11 mouse cellular contexts compared by ENCODE assay signal in the genomic region with DNA sequence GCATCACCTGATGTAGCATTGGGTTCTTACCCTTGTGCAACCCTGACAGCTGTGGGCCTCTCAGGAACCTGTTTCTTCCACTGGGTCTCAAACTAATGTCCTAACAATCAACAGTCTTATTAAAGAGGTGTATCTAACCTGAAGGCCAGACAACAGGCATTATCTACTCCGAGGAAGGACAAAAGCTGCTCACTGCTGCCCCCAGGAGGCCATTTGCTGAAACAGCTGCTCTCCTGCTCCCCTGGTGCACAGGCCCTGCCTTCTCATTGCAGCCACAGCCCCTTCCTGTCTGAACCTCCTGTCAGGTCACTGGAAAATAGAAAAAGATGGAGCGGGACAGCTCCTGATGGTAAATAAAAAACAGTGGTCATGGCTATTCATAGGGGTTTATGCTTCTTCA. TPM values are rescaled to one million over a fixed set of nuclear protein-coding genes. Genes with fewer than 3 reads are reported as not detected.
DNase-seq lines count a peak whose midpoint lies in the region; ATAC-seq and TF ChIP-seq lines count a peak whose summit lies in the region.
"Had no signal": no experiment of that assay in that cellular context is flagged by ENCODE, and none has a peak within 500 bp of the region (broad histone marks: within the 10 kb centered on the region; RNA-seq: fewer than 3 reads in every experiment).

No protein-coding gene starts in this region.

- 45% methylated on average over 2 of the region's 2 CpGs for WGBS in kidney, embryonic 15.5 days

- no peaks in the 10 kb centered on the region for H3K9me3 ChIP-seq in kidney, embryonic 15.5 days (replicated peaks)
- H3K9me3 ChIP-seq in E14TG2a.4 (ENCODE audit: low read length) = peaks cover 6% of the 10 kb centered on the region; the same call in 1 of the 2 replicates
- H3K9me3 ChIP-seq: liver, embryonic 15.5 days had no signal

- peak; percentile 69 for TF ChIP-seq CTCF in E14TG2a.4 (conservative IDR thresholded peaks at IDR 0.05; ENCODE audit: low read length)

- no peak overlapping the region for H3K4me2 ChIP-seq in kidney, embryonic 15.5 days
- H3K4me2 ChIP-seq: liver, embryonic 15.5 days had no signal

- DNase-seq in kidney, adult 11 months = peak; percentile 19
- peak; percentile 44 to 57 for DNase-seq in adrenal gland, adult 18-20 months (ENCODE audit: low spot score in 2 of 2)
- peak; percentile 68 to 78 for DNase-seq in cerebellum, postnatal 25 days
- DNase-seq in layer of hippocampus, postnatal 36 days = peak; percentile 5 to 19
- peak; percentile 58 for DNase-seq in retina, postnatal 1 day
- no peak for DNase-seq in frontal cortex, postnatal 10 days (ENCODE audit: low spot score in 2 of 2)

- H3K36me3 ChIP-seq in kidney, embryonic 15.5 days = no peaks in the 10 kb centered on the region
- H3K36me3 ChIP-seq in E14TG2a.4 (ENCODE audit: insufficient read depth, low read length) = no peaks in the 10 kb centered on the region
- H3K36me3 ChIP-seq: liver, embryonic 15.5 days had no signal

- H3K27ac ChIP-seq in kidney, embryonic 15.5 days = no peak overlapping the region
- H3K27ac ChIP-seq: liver, embryonic 15.5 days had no signal

- no peak overlapping the region for H3K4me3 ChIP-seq in kidney, embryonic 15.5 days (replicated peaks)
- H3K4me3 ChIP-seq in E14TG2a.4 (replicated peaks; ENCODE audit: low read length) = no peak overlapping the region
- H3K4me3 ChIP-seq: liver, embryonic 15.5 days had no signal

- no peak overlapping the region for H3K9ac ChIP-seq in kidney, embryonic 15.5 days
- H3K9ac ChIP-seq: liver, embryonic 15.5 days had no signal

- H3K4me1 ChIP-seq in kidney, embryonic 15.5 days = no peaks in the 10 kb centered on the region
- no peaks in the 10 kb centered on the region for H3K4me1 ChIP-seq in E14TG2a.4 (replicated peaks; ENCODE audit: low read depth, low read length)
- H3K4me1 ChIP-seq: liver, embryonic 15.5 days had no signal

- ATAC-seq in kidney, embryonic 15.5 days (replicated peaks; ENCODE audit: low FRiP score) = no peak

- H3K27me3 ChIP-seq in kidney, embryonic 15.5 days = no peaks in the 10 kb centered on the region
- no peaks in the 10 kb centered on the region for H3K27me3 ChIP-seq in E14TG2a.4 (ENCODE audit: insufficient read depth, low read length)
- H3K27me3 ChIP-seq: liver, embryonic 15.5 days had no signal

RNA-seq across cellular contexts. Expression of a gene that starts 30.9 kb away (rescaled TPM):
- polyA plus RNA-seq in kidney, embryonic 15.5 days (2015; fragmentation: Nextera tagmentation; extraction: Ambion mirVana) = not detected in 2 replicates
- total RNA-seq in adrenal gland, adult 18-20 months (2021) = not detected
- not detected for total RNA-seq in layer of hippocampus, postnatal 36 days (2021)
- polyA plus RNA-seq: frontal cortex, adult 2 months; liver, embryonic 15.5 days; stomach, embryonic 14.5 days had no signal

Comparison
In these comparisons a context has a peak if more than half of its experiments do, and no peak if none do; other contexts are left out.
1. DNase-seq: peak in kidney, adult 11 months (single experiment), adrenal gland, adult 18-20 months (2 of 2), cerebellum, postnatal 25 days (2 of 2), layer of hippocampus, postnatal 36 days (2 of 2) and retina, postnatal 1 day (single experiment); none in frontal cortex, postnatal 10 days (0 of 2).